Comparison of ENCODE assay signal across 9 mouse cellular contexts in the genomic region with DNA sequence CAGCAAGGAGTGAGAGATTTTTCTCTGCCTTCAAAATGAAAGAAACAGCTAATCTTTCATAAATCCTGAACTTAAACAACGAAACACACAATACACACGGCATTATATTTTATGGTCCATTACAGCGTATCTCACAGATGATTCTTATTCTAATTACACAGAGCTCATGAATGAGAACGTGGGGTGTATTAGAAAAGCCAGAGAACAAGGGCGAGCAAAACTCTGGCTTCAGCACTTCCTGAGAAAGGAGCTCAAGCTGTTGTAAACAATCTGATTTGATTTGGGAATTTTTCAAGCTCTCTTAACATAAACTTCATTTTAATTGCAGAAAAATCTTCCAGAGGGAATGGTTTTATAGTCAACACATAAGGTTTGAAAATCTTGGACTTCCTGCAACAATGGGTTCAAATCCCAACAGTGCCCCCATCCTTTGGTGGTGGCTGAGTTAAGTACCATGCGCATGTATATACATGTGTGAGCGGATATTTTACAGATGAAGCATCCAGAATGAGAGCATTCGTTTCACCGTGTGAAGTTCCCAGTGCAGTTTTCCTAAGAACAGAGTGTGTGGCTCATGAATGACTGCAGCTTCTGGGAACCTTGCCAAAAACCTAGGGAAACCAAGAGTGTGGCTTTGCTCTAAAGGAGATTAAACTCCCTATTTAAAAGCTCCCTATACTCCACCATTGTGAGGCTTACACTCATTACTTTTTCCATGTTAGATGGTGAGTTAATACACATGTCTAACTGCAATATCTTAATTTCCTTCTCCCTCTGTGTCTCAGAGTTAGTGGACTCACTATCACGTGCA.
DNase-seq lines count a peak whose midpoint lies in the region; ATAC-seq and TF ChIP-seq lines count a peak whose summit lies in the region.
"Had no signal": no experiment of that assay in that cellular context is flagged by ENCODE, and none has a peak within 500 bp of the region (broad histone marks: within the 10 kb centered on the region; RNA-seq: fewer than 3 reads in every experiment).

No protein-coding gene starts in this region.

- intact Hi-C loops in left cerebral cortex, adult 2 months (cut with DNase I), result loop anchor here (5.0 to 10.0 kb wide), 4 partner anchors 199 to 1878 kb away; a partner anchor contains a TSS

- H3K4me2 ChIP-seq in kidney, postnatal 0 days (ENCODE audit: low read length), result no peak overlapping the region

- H3K36me3 ChIP-seq in kidney, postnatal 0 days (ENCODE audit: insufficient read depth, low read length), result no peaks in the 10 kb centered on the region

- H3K27me3 ChIP-seq in kidney, postnatal 0 days (ENCODE audit: insufficient read depth, low read length), result no peaks in the 10 kb centered on the region

- 0 out of 2 replicates have a peak, but pooled peaks have one; percentile 33 for ATAC-seq in kidney, postnatal 0 days (replicated peaks; ENCODE audit: low FRiP score, low read depth)
- ATAC-seq in cerebellum, adult (ENCODE audit: insufficient number of reproducible peaks, low FRiP score, low TSS enrichment), result peak; percentile 74
- peak; percentile 93 for ATAC-seq in frontal cortex, adult (ENCODE audit: low TSS enrichment)

- peak; percentile 64 for DNase-seq in kidney, postnatal 0 days (ENCODE audit: low spot score)
- no peak for DNase-seq in kidney, postnatal 36 days
- peak; percentile 20 to 52 for DNase-seq in left cerebral cortex, adult 2 months (ENCODE audit: extremely low spot score in 1 of 2, low spot score in 2 of 2)
- peak; percentile 22 for DNase-seq in right cerebral cortex, postnatal 4 days
- DNase-seq in testis, postnatal 14 days (ENCODE audit: low spot score), result no peak
- no peak for DNase-seq in spleen, adult 12 weeks (ENCODE audit: low spot score)

- H3K27ac ChIP-seq in kidney, postnatal 0 days, result no peak overlapping the region
- H3K27ac ChIP-seq in left cerebral cortex, adult 2 months, result no peak overlapping the region
- H3K27ac ChIP-seq: liver, embryonic 14.5 days had no signal

- no peak for TF ChIP-seq CTCF in kidney, postnatal 0 days (IDR thresholded peaks at IDR 0.05; ENCODE audit: low read depth)
- TF ChIP-seq CTCF in left cerebral cortex, adult 2 months (IDR thresholded peaks at IDR 0.05), result no peak; the same call in 1 of the 2 replicates

- no peak overlapping the region for H3K4me3 ChIP-seq in kidney, postnatal 0 days (replicated peaks; ENCODE audit: low read depth, low read length)
- H3K4me3 ChIP-seq in left cerebral cortex, adult 2 months, result no peak overlapping the region

- no peaks in the 10 kb centered on the region for H3K9me3 ChIP-seq in kidney, postnatal 0 days (replicated peaks; ENCODE audit: low read length)

- WGBS in kidney, postnatal 0 days, result 60% methylated on average over 10 of the region's 10 CpGs

- no peak overlapping the region for H3K9ac ChIP-seq in kidney, postnatal 0 days (ENCODE audit: low read depth, low read length)
- H3K9ac ChIP-seq: liver, embryonic 14.5 days had no signal

- no peaks in the 10 kb centered on the region for H3K4me1 ChIP-seq in kidney, postnatal 0 days (replicated peaks; ENCODE audit: insufficient read depth, low read length)

Comparison
In these comparisons a context has a peak if more than half of its experiments do, and no peak if none do; other contexts are left out.
1. DNase-seq: peak in kidney, postnatal 0 days (single experiment), left cerebral cortex, adult 2 months (2 of 2) and right cerebral cortex, postnatal 4 days (single experiment); none in kidney, postnatal 36 days (0 of 2), testis, postnatal 14 days (single experiment) and spleen, adult 12 weeks (single experiment).
2. ATAC-seq: peak in every context shown above with its lines; median percentile 93 in frontal cortex, adult; 74 in cerebellum, adult; 33 in kidney, postnatal 0 days.